Mouse (Mus musculus) stomach, embryonic 15.5 days (tissue): ENCODE results near the gene Prap1. TPM values are rescaled to one million over a fixed set of nuclear protein-coding genes. Genes with fewer than 3 reads are reported as not detected.

Experiments used
- ATAC-seq: fragments of 200-750 bp; cut with Nextera tagmentation; 2 replicates; pipeline ENCODE4 v1.8.0; 2017; ENCODE audit warnings: low read depth, moderate number of reproducible peaks, moderate TSS enrichment; ENCODE audit not compliant: insufficient read depth, low FRiP score
- H3K27ac ChIP-seq: fragments of 300-500 bp; sonication (generic); 2 replicates; pipeline ENCODE4 v1.5.1; 2015; ENCODE audit warnings: mild to moderate bottlenecking, inconsistent platforms
- H3K27me3 ChIP-seq: fragments of 300-500 bp; sonication (generic); replicated peaks from 2 replicates; pipeline ENCODE4 v1.6.1; 2015; ENCODE audit warnings: inconsistent platforms
- H3K36me3 ChIP-seq: fragments of 300-500 bp; sonication (generic); 2 replicates; pipeline ENCODE4 v1.6.1; 2015; ENCODE audit warnings: inconsistent platforms
- H3K4me1 ChIP-seq: fragments of 300-500 bp; sonication (generic); 2 replicates; pipeline ENCODE4 v1.6.1; 2015; ENCODE audit warnings: inconsistent platforms
- H3K4me2 ChIP-seq: fragments of 300-500 bp; sonication (generic); 2 replicates; pipeline ENCODE4 v1.6.1; 2015; ENCODE audit warnings: mild to moderate bottlenecking, inconsistent platforms
- H3K4me3 ChIP-seq: fragments of 300-500 bp; sonication (generic); replicated peaks from 2 replicates; pipeline ENCODE4 v1.5.1; 2015; ENCODE audit warnings: inconsistent platforms
- H3K9ac ChIP-seq: fragments of 300-500 bp; sonication (generic); 2 replicates; pipeline ENCODE4 v1.6.1; 2015; ENCODE audit warnings: inconsistent platforms
- H3K9me3 ChIP-seq: fragments of 300-500 bp; sonication (generic); 2 replicates; pipeline ENCODE4 v1.6.1; 2016; ENCODE audit warnings: inconsistent platforms
- WGBS: fragments of 180-500 bp; shearing (Covaris S2); methylation state at CpG from one replicate; pipeline ENCODE4 v1.1.7; 2015; 5-methylcytosine and 5-hydroxymethylcytosine counted together
- polyA plus RNA-seq: library from polyadenylated mRNA; unstranded; fragments of >200 nt; fragmentation: Nextera tagmentation; extraction: Ambion mirVana; gene quantifications from 2 replicates; pipeline ENCODE4 v1.2.1, GENCODE M21; 2015

Prap1 gene
- polyA plus RNA-seq, 1 experiment from 2014 or later: 165 TPM

DNA sequence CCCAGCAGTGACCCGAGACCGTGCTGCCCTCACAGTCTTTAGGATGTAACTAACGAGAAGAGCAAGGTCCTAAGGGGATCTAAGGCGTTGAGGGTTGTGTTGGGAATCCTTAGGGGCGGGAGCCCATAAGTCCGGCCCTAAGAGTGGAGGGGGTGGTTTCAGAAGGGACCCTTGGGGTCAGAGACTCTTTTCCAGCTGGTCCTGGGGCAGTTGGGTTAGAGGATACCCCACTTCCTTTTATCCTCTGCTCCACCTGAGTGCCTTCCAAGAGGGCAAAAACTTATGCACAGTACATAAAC is 31.4 kb upstream of the Prap1 start:
- 1% methylated on average over 6 of the region's 6 CpGs for WGBS
- no peak overlapping the region for H3K9ac ChIP-seq

GRCm38 (mm10) chr7:140062307-140062706 is 30.9 kb upstream of the Prap1 start:
- peaks cover 70% of the 10 kb centered on the region for H3K27me3 ChIP-seq
- peak; percentile 11; the same call in 1 of the 2 replicates for ATAC-seq
- no peak overlapping the region for H3K4me2 ChIP-seq
- H3K27ac ChIP-seq: no peak overlapping the region
- no peaks in the 10 kb centered on the region for H3K36me3 ChIP-seq
- peaks cover 12% of the 10 kb centered on the region for H3K4me1 ChIP-seq
- H3K4me3 ChIP-seq: no peak overlapping the region
- no peaks in the 10 kb centered on the region for H3K9me3 ChIP-seq
- WGBS: 16% methylated on average over 11 of the region's 11 CpGs
- no peak overlapping the region for H3K9ac ChIP-seq

More for the DNA sequence above, 31.4 kb upstream of the Prap1 start:
- H3K27me3 ChIP-seq: peaks cover 76% of the 10 kb centered on the region
- H3K4me1 ChIP-seq: peaks cover 12% of the 10 kb centered on the region
- H3K36me3 ChIP-seq: no peaks in the 10 kb centered on the region
- no peaks in the 10 kb centered on the region for H3K9me3 ChIP-seq
- ATAC-seq: no peak; the same call in 1 of the 2 replicates
- H3K4me2 ChIP-seq: peak overlapping the region; percentile 83
- no peak overlapping the region for H3K27ac ChIP-seq
- peak overlapping the region; percentile 41 for H3K4me3 ChIP-seq

GRCm38 (mm10) chr7:140063092-140063491 is 30.1 kb upstream of the Prap1 start:
- Histone ChIP-seq H3K9me3 (no peaks in the 10 kb centered on the region), H3K27me3 (peaks cover 63% of the 10 kb centered on the region), H3K4me2 (no peak overlapping the region), H3K4me3 (no peak overlapping the region), H3K36me3 (no peaks in the 10 kb centered on the region), H3K4me1 (peaks cover 12% of the 10 kb centered on the region), H3K27ac (no peak overlapping the region), H3K9ac (no peak overlapping the region)
- no peak for ATAC-seq
- WGBS: 17% methylated on average over 7 of the region's 7 CpGs

DNA sequence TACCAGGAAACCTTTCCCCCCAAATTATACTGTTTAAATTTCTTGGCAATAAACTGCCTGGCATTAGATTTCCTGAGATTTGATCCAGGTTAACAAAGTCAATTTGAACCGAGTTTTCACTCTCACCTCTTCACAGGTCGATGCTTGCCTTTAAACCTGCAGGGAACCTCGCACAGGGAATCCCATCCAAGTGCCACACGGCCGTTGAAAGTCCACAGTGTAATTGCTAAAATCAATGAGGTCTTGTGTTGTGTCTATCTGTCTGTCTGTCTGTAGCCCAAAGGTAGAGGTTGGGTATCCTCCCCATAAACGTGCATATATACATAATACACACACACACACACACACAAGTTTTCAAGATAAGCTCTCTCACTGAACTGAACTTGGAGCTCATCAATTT is 25.8 kb upstream of the Prap1 start:
- H3K9me3 ChIP-seq: no peaks in the 10 kb centered on the region
- H3K4me3 ChIP-seq: no peak overlapping the region
- no peaks in the 10 kb centered on the region for H3K36me3 ChIP-seq
- peaks cover 26% of the 10 kb centered on the region for H3K27me3 ChIP-seq
- H3K27ac ChIP-seq: no peak overlapping the region
- no peak for ATAC-seq
- 49% methylated on average over 6 of the region's 6 CpGs for WGBS
- no peak overlapping the region for H3K4me2 ChIP-seq
- no peaks in the 10 kb centered on the region for H3K4me1 ChIP-seq
- no peak overlapping the region for H3K9ac ChIP-seq

GRCm38 (mm10) chr7:140070042-140070711 is 23.0 kb upstream of the Prap1 start:
- no peak for ATAC-seq
- Histone ChIP-seq H3K4me2 (peak overlapping the region; percentile 53), H3K27ac (no peak overlapping the region), H3K9me3 (no peaks in the 10 kb centered on the region), H3K9ac (no peak overlapping the region), H3K36me3 (no peaks in the 10 kb centered on the region), H3K27me3 (peaks cover 8% of the 10 kb centered on the region), H3K4me3 (peak overlapping the region; percentile 26), H3K4me1 (no peaks in the 10 kb centered on the region)
- WGBS: 31% methylated on average over 39 of the region's 39 CpGs

GRCm38 (mm10) chr7:140077698-140078097 is 15.5 kb upstream of the Prap1 start:
- H3K9ac ChIP-seq: no peak overlapping the region
- no peak overlapping the region for H3K4me2 ChIP-seq
- peaks cover 32% of the 10 kb centered on the region for H3K27me3 ChIP-seq
- H3K27ac ChIP-seq: no peak overlapping the region
- H3K9me3 ChIP-seq: no peaks in the 10 kb centered on the region
- no peaks in the 10 kb centered on the region for H3K36me3 ChIP-seq
- 66% methylated on average over 6 of the region's 6 CpGs for WGBS
- H3K4me3 ChIP-seq: no peak overlapping the region
- no peak for ATAC-seq
- H3K4me1 ChIP-seq: 0 out of 2 replicates have a peak, but pooled peaks cover 15% of the 10 kb centered on the region

DNA sequence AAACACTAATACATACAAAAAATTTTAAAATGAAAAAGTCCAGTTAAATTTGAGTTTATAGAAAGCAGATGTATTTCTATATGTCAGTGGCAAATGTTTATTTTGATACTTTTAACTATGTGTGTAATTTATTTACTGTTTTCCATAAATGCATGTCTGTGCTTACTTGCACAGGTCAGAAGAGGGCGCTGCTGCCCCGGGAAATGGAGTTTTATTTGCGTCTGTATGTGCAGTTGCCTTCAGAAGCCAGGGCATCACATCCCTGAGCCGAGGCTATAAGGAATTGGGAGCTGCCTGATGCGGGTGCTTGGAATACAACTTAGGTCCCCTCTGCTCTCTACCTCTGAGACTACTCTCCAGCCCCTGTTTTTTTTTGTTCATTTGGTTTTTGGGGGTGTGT is 14.5 kb upstream of the Prap1 start:
- Histone ChIP-seq H3K9me3 (no peaks in the 10 kb centered on the region), H3K4me3 (no peak overlapping the region), H3K4me1 (0 out of 2 replicates have a peak, but pooled peaks cover 15% of the 10 kb centered on the region), H3K27ac (no peak overlapping the region), H3K9ac (no peak overlapping the region), H3K27me3 (peaks cover 36% of the 10 kb centered on the region), H3K4me2 (no peak overlapping the region), H3K36me3 (no peaks in the 10 kb centered on the region)
- 6% methylated on average over 5 of the region's 5 CpGs for WGBS
- ATAC-seq: no peak

DNA sequence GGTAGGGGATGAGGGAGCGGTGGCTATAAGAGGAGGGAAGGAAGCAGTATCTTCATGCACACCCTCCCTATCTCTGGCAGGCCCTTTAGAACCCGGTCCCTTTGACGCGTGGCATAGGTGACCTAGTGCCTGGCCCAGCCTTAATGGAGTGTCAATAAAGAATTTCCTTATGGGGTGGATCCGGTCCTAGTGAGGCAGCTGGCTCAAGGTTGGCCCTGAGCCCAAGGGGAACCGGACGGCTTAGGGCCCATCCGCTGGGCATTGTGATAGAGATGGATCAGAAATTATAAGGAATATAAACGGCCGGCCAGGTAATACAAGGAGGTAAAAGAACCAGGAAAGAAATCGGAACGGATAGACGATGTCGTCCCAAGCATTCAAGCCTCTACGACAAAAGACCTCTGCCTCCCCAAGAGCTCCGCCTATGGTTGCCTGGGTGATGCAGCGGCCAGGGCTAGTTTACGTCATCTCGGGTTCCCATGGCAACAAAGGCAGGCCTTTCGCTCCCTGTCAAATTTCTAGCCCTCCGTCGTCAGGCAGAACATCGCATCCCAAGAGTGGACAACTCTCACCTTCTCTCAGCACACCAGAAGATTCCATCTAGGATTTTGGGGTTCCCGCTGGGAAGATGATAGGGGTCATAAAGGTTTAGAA is 12.6 kb upstream of the Prap1 start:
- 4% methylated on average over 24 of the region's 24 CpGs for WGBS
- peak overlapping the region; percentile 12; the same call in 1 of the 2 replicates for H3K4me3 ChIP-seq

DNA sequence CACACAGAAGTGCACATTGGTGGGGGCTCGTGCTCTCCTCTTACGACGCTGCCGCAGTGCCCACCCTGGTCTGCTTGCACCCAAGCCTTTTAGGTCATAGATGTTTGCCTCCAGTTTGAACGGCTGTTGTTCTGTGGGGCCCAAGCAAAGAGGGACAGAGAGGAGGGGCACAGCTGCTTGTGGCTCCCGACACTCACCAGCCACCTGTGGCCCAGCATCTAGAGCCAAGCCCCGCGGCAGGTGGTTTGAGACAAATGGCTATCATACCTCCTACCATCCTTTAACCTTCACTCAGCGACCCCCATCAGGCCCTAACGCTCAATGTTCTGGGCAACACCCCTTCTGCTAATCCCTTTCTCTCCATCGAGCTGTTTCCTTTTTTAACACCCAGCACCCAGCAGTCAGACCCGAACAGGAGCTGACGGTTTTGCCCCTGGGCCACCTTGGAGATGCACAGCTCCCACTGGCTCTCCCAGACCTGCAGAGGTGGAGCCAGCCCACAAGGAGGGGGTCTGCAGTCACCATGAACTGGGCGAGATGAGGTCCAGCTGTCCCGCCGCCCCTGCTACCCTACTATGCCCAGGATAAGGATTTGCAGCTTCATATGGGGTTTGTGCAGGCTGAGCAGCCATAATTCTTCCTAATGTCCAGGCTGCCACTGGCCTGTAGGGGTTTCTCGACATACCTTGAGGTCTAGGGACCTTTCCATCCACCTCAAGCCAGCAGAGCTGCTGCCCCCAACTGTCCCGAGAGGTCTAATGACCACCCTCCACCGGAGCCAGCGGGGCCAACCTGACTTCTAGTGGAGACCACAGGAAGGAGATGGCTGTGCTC is 11.6 kb upstream of the Prap1 start:
- Histone ChIP-seq H3K4me1 (0 out of 2 replicates have a peak, but pooled peaks cover 15% of the 10 kb centered on the region), H3K27me3 (peaks cover 36% of the 10 kb centered on the region), H3K4me2 (peak overlapping the region; percentile 50), H3K9ac (no peak overlapping the region), H3K9me3 (no peaks in the 10 kb centered on the region), H3K27ac (no peak overlapping the region), H3K4me3 (no peak overlapping the region), H3K36me3 (no peaks in the 10 kb centered on the region)
- no peak for ATAC-seq
- 20% methylated on average over 20 of the region's 20 CpGs for WGBS

More for the DNA sequence above, 12.6 kb upstream of the Prap1 start:
- peak; percentile 47 for ATAC-seq
- Histone ChIP-seq H3K9me3 (no peaks in the 10 kb centered on the region), H3K36me3 (no peaks in the 10 kb centered on the region), H3K9ac (no peak overlapping the region), H3K27ac (no peak overlapping the region), H3K4me2 (peak overlapping the region; percentile 50), H3K27me3 (peaks cover 36% of the 10 kb centered on the region), H3K4me1 (0 out of 2 replicates have a peak, but pooled peaks cover 15% of the 10 kb centered on the region)

- Histone ChIP-seq H3K4me2 (no peak within 1 kb of the TSS), H3K4me1 (0 out of 2 replicates have a peak, but pooled peaks cover 15% of the 10 kb centered on the region), H3K9ac (no peak within 1 kb of the TSS), H3K27ac (no peak within 1 kb of the TSS), H3K4me3 (no peak within 1 kb of the TSS), H3K27me3 (peaks cover 36% of the 10 kb centered on the region), H3K36me3 (no peaks in the 10 kb centered on the region), H3K9me3 (no peaks in the 10 kb centered on the region)
- WGBS: 8% methylated on average over 18 of the region's 18 CpGs
- no peak for ATAC-seq
Measured at GRCm38 (mm10) chr7:140082242-140082678, 10.9 kb upstream of the Prap1 start, which contains the start of gene Caly. Gene Caly (minus strand): TSS chr7:140082548.

DNA sequence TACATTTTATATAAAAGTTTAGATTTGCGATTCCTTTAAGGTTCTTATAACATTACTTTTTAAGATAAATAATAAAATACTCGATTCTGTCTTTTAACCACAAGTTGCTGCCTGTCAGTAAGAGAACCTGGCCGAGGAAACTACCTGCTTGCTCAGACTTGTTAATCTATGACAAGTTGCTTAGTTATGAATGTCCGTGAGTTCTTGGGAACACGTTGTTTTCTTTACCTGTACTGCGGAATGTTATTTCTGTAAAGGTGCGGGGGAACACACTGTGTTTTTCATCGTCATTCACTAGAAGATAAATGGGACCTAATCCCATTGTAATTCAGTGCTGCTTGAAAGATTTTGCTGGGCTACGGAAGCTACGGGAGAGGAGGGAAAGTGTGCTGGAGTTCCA is 2.6 kb upstream of the Prap1 start:
- peak overlapping the region; percentile 8; the same call in 1 of the 2 replicates for H3K27ac ChIP-seq
- no peaks in the 10 kb centered on the region for H3K4me1 ChIP-seq
- WGBS: 66% methylated on average over 10 of the region's 10 CpGs
- H3K27me3 ChIP-seq: no peaks in the 10 kb centered on the region
- no peak overlapping the region for H3K9ac ChIP-seq
- no peaks in the 10 kb centered on the region for H3K9me3 ChIP-seq
- H3K36me3 ChIP-seq: no peaks in the 10 kb centered on the region
- no peak overlapping the region for H3K4me2 ChIP-seq
- H3K4me3 ChIP-seq: no peak overlapping the region
- no peak for ATAC-seq
